Mouse (Mus musculus): ENCODE measurements around the gene Jpt1. TPM values are rescaled to one million over a fixed set of nuclear protein-coding genes. Genes with fewer than 3 reads are reported as not detected.

Jpt1 gene
- polyA plus RNA-seq, 1 experiment from 2014 or later = 557 TPM

DNA sequence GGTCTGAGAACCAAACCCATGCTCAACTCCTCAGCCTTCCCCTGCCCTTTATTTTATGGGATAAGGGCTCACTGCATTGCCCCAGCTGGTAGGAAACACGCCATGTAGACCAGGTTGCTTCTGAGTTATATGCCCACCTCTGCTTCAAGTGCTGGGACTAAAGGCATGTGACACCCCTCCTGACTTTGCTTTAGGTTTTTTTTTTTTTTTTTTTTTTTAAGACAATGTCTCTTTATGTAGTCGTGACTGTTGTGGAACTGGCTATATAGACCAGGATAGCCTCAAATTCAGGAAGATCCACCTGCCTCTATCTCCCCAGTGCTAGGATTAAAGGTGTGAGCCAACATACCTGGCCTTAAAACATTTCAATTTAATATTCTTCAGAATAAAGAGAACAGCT lies 8.5 kb upstream of the Jpt1 start:
- Histone ChIP-seq H3K27ac (no peak overlapping the region), H3K4me1 (replicated peaks) (no peaks in the 10 kb centered on the region), H3K27me3 (no peaks in the 10 kb centered on the region), H3K4me3 (replicated peaks) (no peak overlapping the region), H3K36me3 (peaks cover 61% of the 10 kb centered on the region), H3K9ac (replicated peaks) (no peak overlapping the region), H3K4me2 (no peak overlapping the region), H3K9me3 (no peaks in the 10 kb centered on the region)
- WGBS = 74% methylated on average over 2 of the region's 2 CpGs
- ATAC-seq (ENCODE audit: insufficient number of reproducible peaks, insufficient read depth, low FRiP score, low TSS enrichment, low read depth) = no peak

GRCm38 (mm10) chr11:115522238-115522637 lies 8.1 kb upstream of the Jpt1 start:
- Histone ChIP-seq H3K9me3 (no peaks in the 10 kb centered on the region), H3K9ac (replicated peaks) (no peak overlapping the region), H3K36me3 (peaks cover 57% of the 10 kb centered on the region), H3K27me3 (no peaks in the 10 kb centered on the region), H3K4me1 (replicated peaks) (no peaks in the 10 kb centered on the region), H3K27ac (no peak overlapping the region), H3K4me2 (no peak overlapping the region), H3K4me3 (replicated peaks) (no peak overlapping the region)
- ATAC-seq (ENCODE audit: insufficient number of reproducible peaks, insufficient read depth, low FRiP score, low TSS enrichment, low read depth) = no peak
- WGBS = 91% methylated on average over 2 of the region's 2 CpGs

GRCm38 (mm10) chr11:115521080-115521479 lies 6.9 kb upstream of the Jpt1 start:
- peaks cover 45% of the 10 kb centered on the region for H3K36me3 ChIP-seq
- ATAC-seq (ENCODE audit: insufficient number of reproducible peaks, insufficient read depth, low FRiP score, low TSS enrichment, low read depth) = no peak

GRCm38 (mm10) chr11:115520218-115520617 lies 6.0 kb upstream of the Jpt1 start:
- WGBS = 80% methylated on average over 2 of the region's 2 CpGs

More at GRCm38 (mm10) chr11:115521080-115521479, 6.9 kb upstream of the Jpt1 start:
- no peaks in the 10 kb centered on the region for H3K9me3 ChIP-seq
- H3K4me2 ChIP-seq = no peak overlapping the region
- 81% methylated on average over 4 of the region's 4 CpGs for WGBS
- H3K27me3 ChIP-seq = no peaks in the 10 kb centered on the region
- H3K9ac ChIP-seq (replicated peaks) = no peak overlapping the region
- no peak overlapping the region for H3K27ac ChIP-seq
- H3K4me1 ChIP-seq (replicated peaks) = no peaks in the 10 kb centered on the region
- no peak overlapping the region for H3K4me3 ChIP-seq (replicated peaks)

GRCm38 (mm10) chr11:115519581-115519980 lies 5.4 kb upstream of the Jpt1 start:
- H3K4me2 ChIP-seq = no peak overlapping the region
- H3K4me1 ChIP-seq (replicated peaks) = no peaks in the 10 kb centered on the region
- no peak overlapping the region for H3K9ac ChIP-seq (replicated peaks)
- no peak overlapping the region for H3K4me3 ChIP-seq (replicated peaks)
- WGBS = 89% methylated on average over 3 of the region's 3 CpGs
- no peak overlapping the region for H3K27ac ChIP-seq
- no peaks in the 10 kb centered on the region for H3K9me3 ChIP-seq
- H3K27me3 ChIP-seq = no peaks in the 10 kb centered on the region
- no peak for ATAC-seq (ENCODE audit: insufficient number of reproducible peaks, insufficient read depth, low FRiP score, low TSS enrichment, low read depth)
- H3K36me3 ChIP-seq = peaks cover 30% of the 10 kb centered on the region

More at GRCm38 (mm10) chr11:115520218-115520617, 6.0 kb upstream of the Jpt1 start:
- no peak for ATAC-seq (ENCODE audit: insufficient number of reproducible peaks, insufficient read depth, low FRiP score, low TSS enrichment, low read depth)
- H3K27ac ChIP-seq = peak overlapping the region; percentile 50; the same call in 1 of the 2 replicates
- H3K4me2 ChIP-seq = no peak overlapping the region
- no peaks in the 10 kb centered on the region for H3K27me3 ChIP-seq
- no peaks in the 10 kb centered on the region for H3K9me3 ChIP-seq
- no peak overlapping the region for H3K9ac ChIP-seq (replicated peaks)
- no peaks in the 10 kb centered on the region for H3K4me1 ChIP-seq (replicated peaks)
- peaks cover 37% of the 10 kb centered on the region for H3K36me3 ChIP-seq
- H3K4me3 ChIP-seq (replicated peaks) = no peak overlapping the region

- ATAC-seq (ENCODE audit: insufficient number of reproducible peaks, insufficient read depth, low FRiP score, low TSS enrichment, low read depth) = no peak
- Histone ChIP-seq H3K27me3 (no peaks in the 10 kb centered on the region), H3K4me1 (replicated peaks) (no peaks in the 10 kb centered on the region), H3K36me3 (peaks cover 21% of the 10 kb centered on the region), H3K4me3 (replicated peaks) (no peak overlapping the region), H3K9me3 (no peaks in the 10 kb centered on the region), H3K4me2 (no peak overlapping the region), H3K9ac (replicated peaks) (no peak overlapping the region), H3K27ac (0 out of 2 replicates have a peak overlapping the region, but pooled peaks have one; percentile 35)
- 54% methylated on average over 9 of the region's 9 CpGs for WGBS
Observed at GRCm38 (mm10) chr11:115518693-115519092, 4.5 kb upstream of the Jpt1 start.

DNA sequence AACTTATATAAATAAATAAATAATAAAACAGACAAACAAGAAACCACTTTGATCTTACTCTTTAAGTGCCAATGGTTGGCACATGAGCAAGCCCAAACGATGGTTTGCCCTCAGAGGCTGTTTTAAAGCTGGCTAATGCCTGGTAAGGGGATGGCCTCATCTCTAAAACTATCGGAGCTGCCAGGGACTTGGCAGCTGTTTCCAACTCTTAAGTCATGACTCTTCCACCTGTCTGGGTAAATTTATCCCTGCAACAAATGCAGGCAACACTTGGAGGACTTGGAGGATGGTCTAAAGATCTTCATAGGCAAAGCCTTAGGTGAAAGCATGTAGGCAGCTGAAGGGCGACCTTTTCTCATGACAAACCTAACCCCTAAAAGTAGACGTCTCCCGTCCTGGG lies 2.8 kb upstream of the Jpt1 start:
- H3K9me3 ChIP-seq = no peaks in the 10 kb centered on the region
- H3K4me2 ChIP-seq = no peak overlapping the region
- WGBS = 75% methylated on average over 5 of the region's 5 CpGs
- H3K27ac ChIP-seq = no peak overlapping the region
- ATAC-seq (ENCODE audit: insufficient number of reproducible peaks, insufficient read depth, low FRiP score, low TSS enrichment, low read depth) = no peak
- no peak overlapping the region for H3K9ac ChIP-seq (replicated peaks)
- H3K4me1 ChIP-seq (replicated peaks) = peaks cover 14% of the 10 kb centered on the region
- no peak overlapping the region for H3K4me3 ChIP-seq (replicated peaks)
- no peaks in the 10 kb centered on the region for H3K27me3 ChIP-seq
- peaks cover 11% of the 10 kb centered on the region for H3K36me3 ChIP-seq

GRCm38 (mm10) chr11:115515021-115515420 lies 834 bp upstream of the Jpt1 start:
- no peaks in the 10 kb centered on the region for H3K9me3 ChIP-seq
- H3K27me3 ChIP-seq = no peaks in the 10 kb centered on the region
- ATAC-seq (ENCODE audit: insufficient number of reproducible peaks, insufficient read depth, low FRiP score, low TSS enrichment, low read depth) = no peak
- H3K4me3 ChIP-seq (replicated peaks) = no peak overlapping the region
- no peak overlapping the region for H3K9ac ChIP-seq (replicated peaks)
- H3K36me3 ChIP-seq = no peaks in the 10 kb centered on the region
- no peak overlapping the region for H3K27ac ChIP-seq
- WGBS = 82% methylated on average over 6 of the region's 6 CpGs
- H3K4me2 ChIP-seq = peak overlapping the region; percentile 17; the same call in 1 of the 2 replicates
- peaks cover 33% of the 10 kb centered on the region for H3K4me1 ChIP-seq (replicated peaks)

- H3K27me3 ChIP-seq = no peaks in the 10 kb centered on the region
- peak; percentile 12 for ATAC-seq (ENCODE audit: insufficient number of reproducible peaks, insufficient read depth, low FRiP score, low TSS enrichment, low read depth)
- H3K9me3 ChIP-seq = no peaks in the 10 kb centered on the region
- under 1% methylated on average over 57 of the region's 57 CpGs for WGBS
- H3K4me1 ChIP-seq (replicated peaks) = peaks cover 41% of the 10 kb centered on the region
- H3K4me2 ChIP-seq = peak overlapping the region; percentile 95
- no peaks in the 10 kb centered on the region for H3K36me3 ChIP-seq
- peak overlapping the region; percentile 83 for H3K27ac ChIP-seq
- H3K9ac ChIP-seq (replicated peaks) = peak overlapping the region; percentile 92
- H3K4me3 ChIP-seq (replicated peaks) = peak overlapping the region; percentile 73
Observed at GRCm38 (mm10) chr11:115513271-115514237, 633 bp downstream of the Jpt1 start.

DNA sequence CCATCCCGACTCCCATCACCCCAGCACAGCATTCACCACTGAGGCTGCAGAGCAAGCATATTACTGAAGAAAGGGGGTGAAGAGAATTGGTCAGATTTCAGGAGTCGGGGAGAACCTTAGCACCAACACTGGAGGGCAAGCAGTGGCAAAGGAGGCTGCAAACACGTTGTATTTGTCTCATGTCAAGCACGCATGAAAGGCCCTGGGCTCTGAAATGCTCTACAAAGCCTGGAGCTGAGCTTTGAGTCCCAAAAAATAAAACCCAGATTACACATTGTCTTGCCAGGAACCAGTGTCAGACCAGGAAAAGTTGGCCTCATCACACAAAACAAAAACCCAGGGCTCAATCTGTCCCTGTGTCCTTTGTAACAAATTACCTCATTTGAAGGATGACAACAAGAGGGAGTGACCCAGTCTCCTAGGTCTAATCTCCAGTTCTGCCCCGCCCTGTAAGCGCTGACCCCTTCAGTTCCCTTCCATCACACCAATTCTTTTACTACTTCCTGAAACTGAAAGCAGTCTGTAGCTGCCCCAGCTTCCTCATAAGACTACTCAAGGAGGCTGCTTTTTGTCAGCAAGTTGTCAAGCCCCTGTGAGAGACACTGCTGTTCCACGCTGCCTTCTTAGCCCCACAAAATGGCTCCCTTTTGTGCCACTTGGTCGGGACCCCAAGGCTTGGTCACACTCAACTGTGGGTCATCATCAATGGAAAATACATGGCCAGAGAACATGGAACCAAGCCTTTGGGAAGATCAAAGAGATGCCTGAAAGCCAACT lies 1.6 kb downstream of the Jpt1 start:
- H3K27me3 ChIP-seq = no peaks in the 10 kb centered on the region
- H3K27ac ChIP-seq = peak overlapping the region; percentile 57
- H3K4me1 ChIP-seq (replicated peaks) = peaks cover 44% of the 10 kb centered on the region
- peak overlapping the region; percentile 73 for H3K4me3 ChIP-seq (replicated peaks)
- H3K36me3 ChIP-seq = no peaks in the 10 kb centered on the region
- no peak for ATAC-seq (ENCODE audit: insufficient number of reproducible peaks, insufficient read depth, low FRiP score, low TSS enrichment, low read depth)
- WGBS = 40% methylated on average over 8 of the region's 8 CpGs
- H3K9me3 ChIP-seq = no peaks in the 10 kb centered on the region
- H3K4me2 ChIP-seq = peak overlapping the region; percentile 95
- peak overlapping the region; percentile 92 for H3K9ac ChIP-seq (replicated peaks)

DNA sequence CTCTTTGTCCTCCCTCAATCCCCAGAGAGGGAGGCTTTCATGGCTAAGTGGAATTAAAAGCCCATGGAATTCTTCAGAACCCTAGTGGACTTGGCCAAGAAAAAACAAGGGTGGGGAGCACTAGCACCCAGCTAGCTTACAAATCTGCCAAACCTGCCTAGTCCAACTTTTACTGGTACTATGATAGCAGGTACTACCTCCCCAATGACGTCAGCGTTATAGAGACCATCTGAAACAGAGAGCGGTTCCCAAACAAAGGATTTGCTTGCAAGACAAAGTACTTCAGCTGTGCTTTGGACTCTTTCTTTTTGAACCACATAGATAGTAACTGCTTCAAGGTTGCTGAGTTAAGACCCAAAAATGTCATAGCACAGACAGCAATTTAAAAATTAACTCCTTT lies 2.2 kb downstream of the Jpt1 start:
- peak overlapping the region; percentile 73 for H3K4me3 ChIP-seq (replicated peaks)
- WGBS = 66% methylated on average over 3 of the region's 3 CpGs
- no peaks in the 10 kb centered on the region for H3K9me3 ChIP-seq
- H3K27me3 ChIP-seq = no peaks in the 10 kb centered on the region
- peaks cover 44% of the 10 kb centered on the region for H3K4me1 ChIP-seq (replicated peaks)
- ATAC-seq (ENCODE audit: insufficient number of reproducible peaks, insufficient read depth, low FRiP score, low TSS enrichment, low read depth) = no peak
- no peaks in the 10 kb centered on the region for H3K36me3 ChIP-seq
- H3K9ac ChIP-seq (replicated peaks) = peak overlapping the region; percentile 92
- H3K27ac ChIP-seq = peak overlapping the region; percentile 57
- peak overlapping the region; percentile 95 for H3K4me2 ChIP-seq
